Mouse (Mus musculus) urinary bladder, postnatal 25 days (tissue): Measurements from ENCODE around the gene Clcn7.

Experiments
- DNase-seq: peaks from one replicate; pipeline ENCODE4 v3.0.0; 2022; ENCODE audit warnings: low spot score

Clcn7 gene

GRCm38 (mm10) chr17:25127681-25128080 is 5.5 kb upstream of the Clcn7 start:
- DNase-seq, result no peak

DNA sequence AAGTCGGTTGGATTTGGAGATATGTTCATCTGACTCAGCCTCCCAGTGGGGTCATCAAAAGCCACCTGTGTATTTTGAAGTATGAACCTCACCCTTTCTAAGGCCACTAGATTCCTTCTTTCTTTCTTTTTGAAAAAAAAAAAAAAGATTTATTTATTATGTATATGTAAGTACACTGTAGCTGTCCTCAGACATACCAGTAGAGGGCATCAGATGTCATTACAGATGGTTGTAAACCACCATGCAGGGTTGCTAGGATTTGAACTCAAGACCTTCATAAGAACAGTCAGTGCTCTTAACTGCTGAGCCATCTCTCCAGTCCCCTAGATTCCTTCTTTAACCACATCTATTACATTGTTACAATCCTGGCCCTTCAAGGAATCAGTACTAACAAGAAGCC is 3.1 kb upstream of the Clcn7 start:
- DNase-seq, result no peak

- no peak for DNase-seq
These were observed 2.4 kb downstream of the Clcn7 start for GRCm38 (mm10) chr17:25135622-25136021.

- no peak for DNase-seq
These were observed 5.6 kb downstream of the Clcn7 start for GRCm38 (mm10) chr17:25138803-25139202.

- DNase-seq, result no peak
These were observed 6.8 kb downstream of the Clcn7 start for GRCm38 (mm10) chr17:25139960-25140359.

- DNase-seq, result no peak
These were observed 29.0 kb downstream of the Clcn7 start, which contains the start of gene Ccdc154 for GRCm38 (mm10) chr17:25162161-25162560. Gene Ccdc154 (plus strand): TSS chr17:25162461.

- no peak for DNase-seq
These were observed 30.2 kb downstream of the Clcn7 start for GRCm38 (mm10) chr17:25163387-25163786.

- no peak for DNase-seq
These were observed 31.6 kb downstream of the Clcn7 start for GRCm38 (mm10) chr17:25164770-25165169.

GRCm38 (mm10) chr17:25165970-25166671 is 32.9 kb downstream of the Clcn7 start:
- no peak for DNase-seq

DNA sequence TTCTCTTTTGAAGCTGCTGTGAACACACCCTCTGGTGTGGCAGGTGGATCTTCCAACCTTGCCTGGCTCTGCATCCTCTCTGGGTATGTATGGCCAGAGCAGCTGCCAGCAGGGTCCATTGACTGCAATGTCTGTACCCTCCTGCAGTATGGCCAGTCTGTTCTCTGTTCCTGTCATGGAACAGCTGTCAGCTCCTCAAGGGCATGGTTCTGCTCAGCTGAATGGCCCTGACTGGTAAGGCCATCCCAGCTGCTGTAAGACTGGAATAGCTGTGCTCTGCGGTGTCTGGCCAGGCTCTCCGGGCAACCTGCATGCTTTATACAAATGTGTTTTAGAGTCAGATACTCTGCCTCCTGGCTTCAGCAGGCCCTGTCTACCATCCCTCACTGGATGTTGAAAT is 36.5 kb downstream of the Clcn7 start:
- DNase-seq, result no peak

DNA sequence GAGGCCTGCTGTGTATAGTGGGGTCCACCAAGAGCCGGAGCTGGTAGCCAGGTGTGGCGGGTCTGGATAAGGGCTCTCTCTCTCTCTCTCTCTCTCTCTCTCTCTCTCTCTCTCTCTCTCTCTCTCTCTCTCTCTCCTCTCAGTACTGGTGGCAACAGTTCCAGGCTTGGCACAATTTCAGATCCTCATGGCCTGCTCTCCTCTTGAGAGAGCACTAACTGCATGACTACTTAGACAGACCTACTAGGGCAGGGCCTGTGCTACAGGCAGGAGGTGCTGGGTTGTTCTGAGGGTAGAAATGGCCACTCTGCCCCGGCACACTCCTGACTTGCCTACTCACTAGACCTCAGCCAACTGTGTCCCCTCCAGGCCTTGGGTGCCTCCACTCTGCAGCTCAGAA is 39.4 kb downstream of the Clcn7 start:
- DNase-seq, result no peak

DNA sequence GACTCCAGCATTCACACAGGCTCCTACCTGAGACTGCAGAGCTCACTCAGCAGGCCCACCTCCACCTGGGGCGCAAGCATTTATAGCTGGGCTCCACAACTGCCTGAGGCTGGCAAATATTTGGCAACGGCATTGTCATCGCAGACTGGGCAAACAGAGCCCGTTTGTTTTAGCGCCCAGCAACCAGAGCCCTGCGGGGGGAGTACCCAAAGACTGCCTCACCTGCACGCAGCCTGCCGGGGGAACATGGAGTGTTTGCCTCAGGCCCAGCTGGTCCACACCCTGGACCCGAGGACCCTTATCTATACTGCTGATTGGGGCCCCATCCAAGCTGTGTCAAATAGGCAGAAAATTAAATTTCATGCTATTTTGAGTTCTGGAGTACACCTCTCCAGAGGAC is 42.2 kb downstream of the Clcn7 start, which contains the start of gene Gm38655:
Gene Gm38655, minus strand, starts transcription at position 61 of the 400 bp plus-strand sequence.
- DNase-seq, result peak; percentile 24

GRCm38 (mm10) chr17:25183232-25183631 is 50.0 kb downstream of the Clcn7 start:
- no peak for DNase-seq

DNA sequence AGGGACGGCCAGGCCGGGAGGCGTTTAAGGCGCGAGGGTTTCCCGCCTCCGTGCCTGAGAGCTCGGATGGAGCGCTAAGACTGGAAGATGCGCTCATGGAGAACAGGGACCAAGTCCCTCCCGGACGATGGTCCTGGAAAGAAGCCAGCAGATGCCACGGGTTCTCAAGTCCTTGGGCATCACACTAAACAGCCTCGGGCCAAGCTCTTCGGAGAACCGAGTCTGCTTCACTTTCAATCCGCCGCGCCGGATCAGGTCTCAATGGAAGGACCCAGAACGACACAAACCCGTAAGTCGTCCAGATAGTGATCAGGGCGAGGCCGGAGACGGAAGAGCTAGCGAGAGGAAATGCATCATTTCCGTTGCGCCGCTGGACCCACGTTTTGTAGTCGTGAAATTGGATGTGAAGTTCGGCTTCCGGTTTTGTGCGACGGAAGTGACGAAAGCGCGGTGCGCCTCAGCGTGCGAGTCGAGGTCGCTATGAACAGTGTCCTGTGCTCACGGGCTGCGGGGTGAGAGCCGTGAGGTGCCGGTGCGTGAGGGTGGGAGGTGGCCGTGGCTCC is 51.0 kb downstream of the Clcn7 start, which contains the start of gene BC003965:
Gene BC003965, plus strand, starts transcription at position 426 of the 563 bp plus-strand sequence.
- peak; percentile 98 for DNase-seq

- no peak for DNase-seq
These were observed 51.8 kb downstream of the Clcn7 start for GRCm38 (mm10) chr17:25184961-25185360.

- no peak for DNase-seq
These were observed 54.6 kb downstream of the Clcn7 start for GRCm38 (mm10) chr17:25187784-25188149.

GRCm38 (mm10) chr17:25188150-25189031 is 55.2 kb downstream of the Clcn7 start, which contains the start of gene Unkl:
Gene Unkl (plus strand): TSS chr17:25188397.
- DNase-seq, result peak; percentile 75

- DNase-seq, result no peak
These were observed 55.9 kb downstream of the Clcn7 start for GRCm38 (mm10) chr17:25189091-25189490.

- no peak for DNase-seq
These were observed 69.2 kb downstream of the Clcn7 start for GRCm38 (mm10) chr17:25202401-25202800.

GRCm38 (mm10) chr17:25210006-25210405 is 76.8 kb downstream of the Clcn7 start:
- DNase-seq, result no peak

GRCm38 (mm10) chr17:25210680-25211466 is 77.7 kb downstream of the Clcn7 start:
- no peak for DNase-seq

DNA sequence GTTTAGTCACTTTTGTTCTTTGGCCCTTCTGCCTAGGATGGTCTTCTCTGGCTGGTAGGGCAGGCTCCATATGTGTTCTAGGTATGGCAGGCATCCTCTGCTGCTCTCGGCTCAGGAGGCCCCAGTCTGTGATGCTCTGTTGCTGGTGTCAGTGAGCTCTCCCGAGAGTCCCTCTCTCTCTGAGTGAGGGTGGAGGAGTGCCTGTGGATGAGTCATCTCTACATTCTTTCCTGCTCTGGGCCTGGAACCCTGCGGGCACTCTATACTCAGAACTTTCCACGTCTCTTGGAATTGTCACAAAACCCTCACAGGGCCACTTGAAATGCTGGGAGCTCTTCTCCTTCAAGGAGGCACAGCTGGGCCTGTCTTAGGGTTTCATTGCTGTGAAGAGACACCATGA is 78.5 kb downstream of the Clcn7 start:
- no peak for DNase-seq
